Mouse (Mus musculus) heart, embryonic 10.5 days (tissue): ENCODE measurements at regions not wholly inside any gene's neighbourhood (a gene's known extent, or its start where the extent isn't known, plus 50 kb on each side); places are given as distances from the start of the nearest gene placed in this dataset.

Experiments
- DNase-seq: peaks from one replicate; pipeline ENCODE4 v3.0.0-alpha.2; 2017; ENCODE audit warnings: low spot score
- H3K27ac ChIP-seq: fragments of 300-500 bp; sonication (generic); 2 replicates; pipeline ENCODE4 v1.5.1; 2016; ENCODE audit warnings: mild to moderate bottlenecking
- H3K27me3 ChIP-seq: fragments of 300-500 bp; sonication (generic); 2 replicates; pipeline ENCODE4 v1.6.1; 2016; ENCODE audit warnings: mild to moderate bottlenecking; ENCODE audit not compliant: poor library complexity, insufficient read depth, severe bottlenecking
- H3K36me3 ChIP-seq: fragments of 300-500 bp; sonication (generic); 2 replicates; pipeline ENCODE4 v1.6.1; 2016; ENCODE audit warnings: mild to moderate bottlenecking, moderate library complexity
- H3K4me1 ChIP-seq: fragments of 300-500 bp; sonication (generic); 2 replicates; pipeline ENCODE4 v1.6.1; 2016; ENCODE audit warnings: mild to moderate bottlenecking
- H3K4me3 ChIP-seq: fragments of 300-500 bp; sonication (generic); 2 replicates; pipeline ENCODE4 v1.5.1; 2016; ENCODE audit warnings: mild to moderate bottlenecking, moderate library complexity
- H3K9me3 ChIP-seq: fragments of 300-500 bp; sonication (generic); 2 replicates; pipeline ENCODE4 v1.6.1; 2016; ENCODE audit warnings: mild to moderate bottlenecking, moderate library complexity
- WGBS: fragments of 180-500 bp; shearing (Covaris S2); methylation state at CpG from one replicate; pipeline ENCODE4 v1.1.7; 2016; 5-methylcytosine and 5-hydroxymethylcytosine counted together

GRCm38 (mm10) chr16:90626035-90626670 is 101.1 kb downstream of the Mis18a start:
- no peaks in the 10 kb centered on the region for H3K36me3 ChIP-seq
- no peaks in the 10 kb centered on the region for H3K9me3 ChIP-seq
- WGBS: 78% methylated on average over 9 of the region's 9 CpGs
- no peak overlapping the region for H3K4me3 ChIP-seq
- H3K27me3 ChIP-seq: no peaks in the 10 kb centered on the region
- peaks cover 55% of the 10 kb centered on the region for H3K4me1 ChIP-seq
- no peak overlapping the region for H3K27ac ChIP-seq
- peak; percentile 56 for DNase-seq

GRCm38 (mm10) chr16:90625301-90626034 is 101.7 kb downstream of the Mis18a start:
- 77% methylated on average over 16 of the region's 16 CpGs for WGBS
- H3K9me3 ChIP-seq: no peaks in the 10 kb centered on the region
- peak; percentile 28 for DNase-seq
- H3K4me1 ChIP-seq: peaks cover 53% of the 10 kb centered on the region
- H3K36me3 ChIP-seq: no peaks in the 10 kb centered on the region
- no peak overlapping the region for H3K4me3 ChIP-seq
- no peaks in the 10 kb centered on the region for H3K27me3 ChIP-seq
- no peak overlapping the region for H3K27ac ChIP-seq

- Histone ChIP-seq H3K9me3 (no peaks in the 10 kb centered on the region), H3K4me1 (peaks cover 43% of the 10 kb centered on the region), H3K27me3 (no peaks in the 10 kb centered on the region), H3K27ac (peak overlapping the region; percentile 69), H3K36me3 (no peaks in the 10 kb centered on the region), H3K4me3 (no peak overlapping the region)
- WGBS: 63% methylated on average over 17 of the region's 17 CpGs
- peak; percentile 75 for DNase-seq
Observed at GRCm38 (mm10) chr16:90624039-90624625, 103.1 kb downstream of the Mis18a start.

- no peaks in the 10 kb centered on the region for H3K36me3 ChIP-seq
- H3K4me3 ChIP-seq: no peak overlapping the region
- no peaks in the 10 kb centered on the region for H3K27me3 ChIP-seq
- 86% methylated on average over 8 of the region's 8 CpGs for WGBS
- peak; percentile 68 for DNase-seq
- H3K9me3 ChIP-seq: no peaks in the 10 kb centered on the region
- peaks cover 33% of the 10 kb centered on the region for H3K4me1 ChIP-seq
- no peak overlapping the region for H3K27ac ChIP-seq
Observed at GRCm38 (mm10) chr16:90622677-90623225, 104.5 kb downstream of the Mis18a start.

GRCm38 (mm10) chr16:90621761-90622411 is 105.3 kb downstream of the Mis18a start:
- no peaks in the 10 kb centered on the region for H3K36me3 ChIP-seq
- no peaks in the 10 kb centered on the region for H3K27me3 ChIP-seq
- H3K4me1 ChIP-seq: peaks cover 33% of the 10 kb centered on the region
- no peak overlapping the region for H3K4me3 ChIP-seq
- H3K9me3 ChIP-seq: no peaks in the 10 kb centered on the region
- 75% methylated on average over 13 of the region's 13 CpGs for WGBS
- peak; percentile 53 for DNase-seq
- no peak overlapping the region for H3K27ac ChIP-seq

- H3K4me1 ChIP-seq: peaks cover 24% of the 10 kb centered on the region
- WGBS: 69% methylated on average over 13 of the region's 13 CpGs
- H3K36me3 ChIP-seq: no peaks in the 10 kb centered on the region
- H3K4me3 ChIP-seq: no peak overlapping the region
- no peaks in the 10 kb centered on the region for H3K9me3 ChIP-seq
- no peaks in the 10 kb centered on the region for H3K27me3 ChIP-seq
- DNase-seq: peak; percentile 65
- no peak overlapping the region for H3K27ac ChIP-seq
Observed at GRCm38 (mm10) chr16:90619565-90620311, 107.5 kb downstream of the Mis18a start.

- H3K4me1 ChIP-seq: peaks cover 4% of the 10 kb centered on the region; the same call in 1 of the 2 replicates
- 82% methylated on average over 10 of the region's 10 CpGs for WGBS
- DNase-seq: peak; percentile 30
Observed at GRCm38 (mm10) chr16:90615791-90616190, 111.4 kb downstream of the Mis18a start.

GRCm38 (mm10) chr16:90614137-90614536 is 113.1 kb downstream of the Mis18a start:
- Histone ChIP-seq H3K9me3 (no peaks in the 10 kb centered on the region), H3K36me3 (no peaks in the 10 kb centered on the region), H3K27ac (no peak overlapping the region), H3K4me3 (no peak overlapping the region), H3K4me1 (no peaks in the 10 kb centered on the region; the same call in 1 of the 2 replicates), H3K27me3 (no peaks in the 10 kb centered on the region)
- 93% methylated on average over 1 of the region's 1 CpGs for WGBS
- peak; percentile 53 for DNase-seq

More at GRCm38 (mm10) chr16:90615791-90616190, 111.4 kb downstream of the Mis18a start:
- Histone ChIP-seq H3K36me3 (no peaks in the 10 kb centered on the region), H3K27me3 (no peaks in the 10 kb centered on the region), H3K9me3 (no peaks in the 10 kb centered on the region), H3K27ac (no peak overlapping the region), H3K4me3 (no peak overlapping the region)

- Histone ChIP-seq H3K27me3 (no peaks in the 10 kb centered on the region; the same call in 1 of the 2 replicates), H3K4me3 (no peak overlapping the region), H3K27ac (no peak overlapping the region), H3K9me3 (no peaks in the 10 kb centered on the region), H3K36me3 (no peaks in the 10 kb centered on the region), H3K4me1 (no peaks in the 10 kb centered on the region)
- DNase-seq: no peak
- WGBS: 84% methylated on average over 22 of the region's 22 CpGs
Observed at GRCm38 (mm10) chr16:90610097-90610808, 117.0 kb downstream of the Mis18a start.

GRCm38 (mm10) chr16:90599329-90599870 is 127.8 kb downstream of the Mis18a start:
- no peak overlapping the region for H3K27ac ChIP-seq
- WGBS: 61% methylated on average over 7 of the region's 7 CpGs
- H3K4me1 ChIP-seq: no peaks in the 10 kb centered on the region
- peaks cover 14% of the 10 kb centered on the region for H3K9me3 ChIP-seq
- no peaks in the 10 kb centered on the region for H3K36me3 ChIP-seq
- DNase-seq: no peak
- H3K4me3 ChIP-seq: no peak overlapping the region
- no peaks in the 10 kb centered on the region for H3K27me3 ChIP-seq

- Histone ChIP-seq H3K27me3 (no peaks in the 10 kb centered on the region), H3K9me3 (peaks cover 14% of the 10 kb centered on the region), H3K4me1 (no peaks in the 10 kb centered on the region), H3K36me3 (no peaks in the 10 kb centered on the region), H3K4me3 (no peak overlapping the region), H3K27ac (no peak overlapping the region)
- no peak for DNase-seq
- WGBS: 72% methylated on average over 7 of the region's 7 CpGs
Observed at GRCm38 (mm10) chr16:90598727-90599126, 128.5 kb downstream of the Mis18a start.
